Mouse (Mus musculus): ENCODE data around the gene Pole4. TPM values are rescaled to one million over a fixed set of nuclear protein-coding genes. Genes with fewer than 3 reads are reported as not detected.
A peak's percentile ranks its signal among the peaks of the same experiment; 100 is the strongest.
"Not testable (repeated sequence)": the region's sequence is repeated elsewhere in the genome, so short reads cannot be mapped to it uniquely, and the experiment has no call there.

Pole4 gene
- total RNA-seq, 4 experiments from 2014 or later, result 34.6 to 40.3 (median 37.5) TPM

GRCm38 (mm10) chr6:82625331-82625730 is 79.8 kb downstream of the Pole4 start:
- not testable (repeated sequence) for DNase-seq (ENCODE audit: low spot score in 2 of 2)

GRCm38 (mm10) chr6:82613201-82613600 is 92.0 kb downstream of the Pole4 start:
- no peak for DNase-seq (ENCODE audit: low spot score in 2 of 2)

- DNase-seq (ENCODE audit: low spot score in 2 of 2), result no peak
These were observed 94.1 kb downstream of the Pole4 start for GRCm38 (mm10) chr6:82611049-82611448.

GRCm38 (mm10) chr6:82609339-82609926 is 95.7 kb downstream of the Pole4 start:
- peak in 1 of 2 experiments; percentile 14 for DNase-seq (ENCODE audit: low spot score in 2 of 2)

GRCm38 (mm10) chr6:82608756-82609155 is 96.4 kb downstream of the Pole4 start:
- no peak for DNase-seq (ENCODE audit: low spot score in 2 of 2)

- DNase-seq (ENCODE audit: low spot score in 2 of 2), result no peak
These were observed 100.4 kb downstream of the Pole4 start for GRCm38 (mm10) chr6:82604791-82605190.

- DNase-seq (ENCODE audit: low spot score in 2 of 2), result peak in 1 of 2 experiments; percentile 41
These were observed 101.5 kb downstream of the Pole4 start for GRCm38 (mm10) chr6:82603665-82604064.

GRCm38 (mm10) chr6:82603228-82603627 is 101.9 kb downstream of the Pole4 start:
- DNase-seq (ENCODE audit: low spot score in 2 of 2), result no peak

- no peak for DNase-seq (ENCODE audit: low spot score in 2 of 2)
These were observed 109.6 kb downstream of the Pole4 start for GRCm38 (mm10) chr6:82595461-82596090.

- DNase-seq (ENCODE audit: low spot score in 2 of 2), result no peak
These were observed 115.8 kb downstream of the Pole4 start for GRCm38 (mm10) chr6:82589387-82589786.

GRCm38 (mm10) chr6:82585396-82585795 is 119.8 kb downstream of the Pole4 start:
- DNase-seq (ENCODE audit: low spot score in 2 of 2), result no peak

- DNase-seq (ENCODE audit: low spot score in 2 of 2), result no peak
These were observed 129.7 kb downstream of the Pole4 start for GRCm38 (mm10) chr6:82575445-82575844.

Other genes starting within 250 kb of the Pole4 start
- gene Hk2, start 69.1 kb upstream of the Pole4 start, total RNA-seq (2022), result 10 to 100 TPM in 2 of 4 experiments, 1 to 10 TPM in 2; 5.6 to 14.4 (median 9.6) TPM
- gene Sema4f, start 234.4 kb upstream of the Pole4 start, total RNA-seq (2022), result 10 to 100 TPM; 33.5 to 44.9 (median 40.1) TPM
- gene M1ap, start 241.5 kb upstream of the Pole4 start, total RNA-seq (2022), result under 1 TPM in 2 of 4 experiments, not detected in 2; 0.18 to 0.23 TPM

All from layer of hippocampus, adult 8-10 months (tissue).